Mouse (Mus musculus) induced T-regulatory cell, adult 2 months (primary cell): Measurements from ENCODE around the gene Cnnm1.
A peak's percentile ranks its signal among the peaks of the same experiment; 100 is the strongest.
"Not testable (repeated sequence)": the region's sequence is repeated elsewhere in the genome, so short reads cannot be mapped to it uniquely, and the experiment has no call there.

Experiments used
- DNase-seq: peaks from one replicate; pipeline ENCODE4 v3.0.0-alpha.2; 2012; ENCODE audit warnings: low read depth

The Cnnm1 gene

DNA sequence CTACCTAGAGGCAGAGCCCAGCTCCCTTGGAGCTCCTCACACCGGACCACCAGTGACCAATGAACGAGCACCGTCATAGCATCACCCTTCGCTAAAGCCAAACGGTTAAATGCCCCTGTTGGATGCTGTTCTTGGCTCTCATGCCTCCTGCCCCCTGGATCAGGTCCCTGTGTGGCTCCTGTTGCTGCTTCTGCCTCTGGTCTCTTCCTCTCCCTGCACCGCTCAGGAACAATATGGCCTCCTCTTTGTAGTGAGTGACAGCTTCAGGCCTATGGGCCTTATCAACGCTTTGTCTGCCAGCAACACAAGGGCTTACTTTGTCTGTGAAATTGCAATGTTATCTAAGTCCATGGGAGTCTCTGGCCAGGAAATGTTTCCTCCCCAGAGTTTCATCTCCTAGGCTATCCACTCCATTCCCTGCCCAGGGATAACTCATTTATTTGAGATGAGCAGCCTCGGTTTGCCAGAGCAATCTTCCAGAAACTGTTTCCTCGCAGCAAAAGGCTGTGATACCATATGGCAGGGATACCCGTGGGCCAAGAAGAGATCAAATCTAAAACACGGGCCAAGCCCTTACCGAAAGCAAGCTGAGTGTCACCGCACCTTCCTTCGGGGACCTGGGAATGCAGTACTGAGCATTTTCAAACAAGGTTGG, 25.5 kb downstream of the Cnnm1 start:
- DNase-seq, result no peak

DNA sequence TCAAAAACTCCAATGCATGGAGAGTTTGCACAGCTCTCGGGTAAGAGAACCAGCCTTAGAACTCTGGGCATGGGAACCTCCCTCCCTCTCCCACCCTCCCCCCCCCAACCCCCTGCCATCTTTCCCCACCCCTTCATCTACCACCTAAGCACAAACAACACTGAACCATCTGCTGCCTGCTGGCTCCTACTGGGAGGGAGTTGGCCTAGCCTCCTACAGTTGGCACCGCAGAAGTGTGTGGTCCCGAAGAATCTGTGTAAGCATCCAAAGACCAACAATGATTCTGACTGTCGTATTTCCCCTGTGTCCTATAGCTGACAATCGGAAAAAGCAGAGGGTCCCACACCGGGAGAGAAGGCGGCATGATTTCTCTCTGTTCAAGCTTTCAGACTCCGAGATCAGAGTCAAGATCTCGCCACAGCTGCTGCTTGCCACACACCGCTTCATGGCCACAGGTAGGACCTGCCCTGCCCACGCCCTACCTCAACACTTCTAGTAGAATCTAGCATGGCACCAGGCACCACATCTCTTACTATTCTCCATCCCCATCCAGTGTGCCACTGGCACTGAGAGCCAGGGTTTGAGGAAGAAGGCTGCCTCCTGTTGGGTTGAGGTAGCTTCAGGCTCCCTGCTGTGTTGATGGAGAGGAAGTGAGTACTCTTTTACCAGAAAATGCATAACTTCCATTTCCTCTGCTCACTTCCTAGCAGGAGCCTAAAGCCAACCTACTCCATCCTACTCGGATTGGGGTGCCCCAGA, 27.9 kb downstream of the Cnnm1 start:
- no peak for DNase-seq

DNA sequence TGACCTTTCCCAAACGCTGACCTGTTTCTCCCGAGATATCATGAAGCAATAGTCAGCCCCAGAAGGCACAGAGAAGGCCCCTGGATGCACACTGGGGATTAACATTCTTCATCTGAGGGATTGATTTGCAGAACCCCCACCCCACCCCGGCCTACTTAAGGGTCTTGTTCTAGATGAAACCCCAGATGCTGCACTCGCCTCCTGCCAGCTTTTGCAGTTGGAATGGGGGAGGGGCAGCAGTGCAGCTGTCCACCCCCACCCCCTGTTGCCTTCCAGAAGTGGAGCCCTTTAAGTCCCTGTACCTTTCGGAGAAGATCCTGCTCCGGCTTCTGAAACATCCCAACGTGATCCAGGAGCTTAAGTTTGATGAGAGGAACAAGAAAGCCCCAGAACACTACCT, 29.1 kb downstream of the Cnnm1 start:
- DNase-seq, result no peak

DNA sequence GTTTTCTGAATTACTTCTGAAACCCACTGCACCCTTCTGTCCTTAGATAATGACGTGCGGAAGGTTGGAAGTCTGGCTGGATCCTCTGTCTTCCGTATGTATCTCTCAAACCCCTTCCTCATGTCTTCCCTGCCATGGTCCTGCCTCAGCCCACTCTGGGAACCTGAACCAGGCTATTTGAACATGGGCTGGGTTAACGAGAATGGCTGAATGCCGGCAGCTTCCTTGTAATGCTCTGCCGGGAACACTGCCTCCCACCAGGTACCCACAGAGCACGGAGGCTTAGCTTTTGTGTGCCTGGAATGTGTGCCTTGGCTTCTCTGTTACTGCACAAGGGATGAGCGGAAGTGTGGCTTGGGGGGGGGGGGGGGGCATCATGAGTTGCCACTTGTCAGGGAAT, 32.1 kb downstream of the Cnnm1 start:
- DNase-seq, result no peak

DNA sequence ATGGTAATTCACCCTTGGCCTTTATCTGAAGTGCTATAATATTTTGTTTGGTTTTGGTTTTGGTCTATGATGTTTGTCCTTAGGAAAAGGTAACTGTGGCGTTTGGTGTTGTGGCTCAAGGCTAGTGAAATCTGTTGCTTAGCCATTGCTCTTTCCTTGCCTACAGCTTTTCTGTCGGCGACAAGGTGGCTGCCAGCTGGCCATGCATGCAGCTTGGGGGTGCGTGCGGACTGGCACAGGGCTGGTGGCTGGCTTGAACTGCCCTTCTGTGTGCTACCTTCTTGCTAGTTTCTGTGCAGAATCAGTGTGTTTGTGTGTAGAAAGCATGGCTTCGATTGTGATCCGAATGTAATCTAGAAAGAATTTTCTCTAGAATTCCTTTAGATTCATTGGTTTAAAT, 32.5 kb downstream of the Cnnm1 start:
- no peak for DNase-seq

DNA sequence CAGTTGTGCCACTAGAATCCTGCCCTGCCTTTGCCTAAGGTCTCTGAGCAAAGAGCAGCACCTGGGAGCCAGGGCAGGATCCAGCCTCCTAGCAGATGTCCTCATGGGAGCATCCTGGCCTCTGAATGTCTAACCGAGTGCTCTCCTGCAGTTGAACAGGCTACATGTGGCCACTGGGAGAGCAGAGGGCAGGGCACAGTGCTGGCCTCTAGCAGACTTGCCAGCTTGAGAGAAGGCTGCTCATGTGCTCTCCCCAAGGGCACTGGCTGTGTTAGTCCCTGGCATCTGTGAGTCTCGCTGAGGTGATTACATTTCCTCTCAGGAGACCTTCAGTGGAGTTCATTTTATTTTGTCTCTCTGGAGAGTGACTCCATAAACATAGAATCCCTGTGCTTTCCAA, 35.4 kb downstream of the Cnnm1 start:
- DNase-seq, result no peak

DNA sequence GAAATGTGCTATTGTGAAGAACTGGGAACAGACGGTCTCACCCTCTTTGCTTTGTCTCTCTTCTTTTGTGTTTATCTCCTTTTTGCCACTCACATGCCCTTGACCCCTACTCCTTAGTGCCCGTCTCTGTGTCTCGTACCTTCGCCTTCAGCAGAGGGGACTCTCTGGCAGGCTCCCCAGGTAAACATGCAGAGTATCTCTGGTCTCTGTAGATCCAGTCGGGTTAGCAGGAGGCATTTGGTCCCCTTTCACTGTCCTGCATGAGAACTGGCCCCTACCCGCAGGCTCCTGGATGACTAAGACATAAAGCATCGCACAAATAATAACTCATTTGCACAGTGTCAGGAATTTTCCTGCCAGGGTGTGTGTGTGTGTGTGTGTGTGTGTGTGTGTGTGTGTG, 35.8 kb downstream of the Cnnm1 start:
- DNase-seq, result no peak

DNA sequence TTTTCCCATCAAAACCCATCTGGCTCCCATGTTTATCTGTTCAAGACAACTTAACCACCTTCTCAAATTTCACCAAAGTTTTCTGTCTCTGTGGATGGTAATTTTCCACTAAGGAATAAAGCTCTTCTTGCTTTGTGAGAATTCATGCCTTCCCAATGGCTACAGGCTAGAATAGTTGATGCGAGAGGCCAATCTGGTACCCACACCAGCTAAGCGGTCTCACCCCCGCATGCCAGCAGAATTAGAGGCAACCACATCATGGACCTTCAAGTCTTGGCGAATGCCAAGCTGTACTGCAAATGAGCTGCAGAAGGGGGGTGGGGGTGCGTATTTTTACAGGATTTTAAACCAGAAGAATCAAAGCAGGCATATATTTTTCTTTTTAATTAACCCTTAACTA, 37.2 kb downstream of the Cnnm1 start:
- DNase-seq, result no peak

DNA sequence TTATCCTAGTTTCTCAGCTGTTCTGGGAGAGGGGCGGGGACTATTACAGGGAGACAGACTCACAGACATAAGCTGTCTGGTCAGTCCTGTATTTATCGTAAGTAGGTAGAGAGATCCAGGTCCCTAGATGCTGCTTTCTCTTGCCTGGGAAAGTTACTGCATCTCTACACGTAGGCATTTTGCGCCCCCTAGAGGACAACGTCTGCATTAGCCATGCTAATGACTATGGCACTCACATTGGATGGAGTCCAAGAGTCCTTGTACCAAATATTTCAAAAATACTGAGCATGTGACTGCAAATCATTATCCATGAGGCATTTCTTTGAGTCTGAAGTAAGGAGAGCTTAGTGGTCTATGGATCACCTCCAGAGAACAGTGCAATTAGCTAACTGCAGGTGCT, 38.7 kb downstream of the Cnnm1 start:
- DNase-seq, result peak; percentile 67

DNA sequence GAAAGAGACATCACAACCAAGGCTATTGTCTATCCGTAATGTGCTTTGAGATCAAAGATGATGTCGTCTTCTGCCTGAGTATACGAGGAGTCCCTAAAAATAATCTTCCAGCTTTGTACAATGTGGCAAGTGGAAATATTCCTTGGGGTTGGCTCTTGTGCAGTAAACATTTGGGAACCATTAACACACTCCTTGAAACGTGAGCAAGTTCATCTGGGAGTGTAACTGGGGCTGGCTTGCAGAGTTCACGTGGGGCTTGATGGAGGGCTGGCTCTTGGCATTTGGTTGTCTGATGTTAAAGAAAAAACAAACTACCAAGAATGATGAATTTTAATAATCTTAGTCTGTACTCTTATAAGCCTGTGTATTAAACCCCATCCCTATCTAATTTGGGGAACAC, 39.2 kb downstream of the Cnnm1 start:
- DNase-seq, result no peak

DNA sequence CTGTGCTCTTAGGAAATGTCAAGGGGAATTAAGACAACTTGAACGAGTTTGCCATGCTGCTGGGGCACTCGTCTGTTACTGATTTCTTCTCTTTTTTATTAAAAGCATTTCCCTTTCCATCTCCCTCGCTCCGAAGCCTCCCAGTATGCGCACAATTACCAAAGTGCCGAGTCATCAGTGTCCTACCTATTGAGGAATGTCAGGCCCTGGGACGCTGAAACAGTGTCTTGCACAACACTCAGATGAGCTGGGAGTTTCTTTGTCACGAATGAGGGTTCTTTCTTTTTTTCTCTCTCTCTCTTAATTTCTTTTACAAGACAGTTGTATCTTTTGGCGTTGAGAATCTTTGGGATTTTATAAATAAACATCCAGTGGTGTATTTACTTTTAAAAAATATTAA, 40.3 kb downstream of the Cnnm1 start:
- no peak for DNase-seq

DNA sequence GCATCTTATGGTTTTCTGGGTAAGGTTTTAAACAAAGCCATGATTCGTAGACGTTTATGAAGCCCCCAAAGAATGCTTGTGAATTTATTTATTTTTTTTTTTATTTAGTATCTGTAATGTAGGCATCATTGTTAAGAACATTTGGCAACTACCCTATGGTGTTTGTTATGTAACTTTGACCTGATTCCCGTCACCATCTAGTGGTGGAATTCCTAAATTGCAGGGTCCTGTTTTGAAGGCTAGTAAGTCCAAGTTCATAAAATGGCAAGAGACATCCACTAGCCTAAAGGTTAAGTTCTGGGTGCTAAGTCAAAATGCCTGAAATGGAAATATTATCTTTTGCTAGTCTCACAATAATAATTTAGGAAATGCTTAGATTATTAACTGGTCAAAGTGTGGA, 47.2 kb downstream of the Cnnm1 start:
- peak; percentile 48 for DNase-seq

DNA sequence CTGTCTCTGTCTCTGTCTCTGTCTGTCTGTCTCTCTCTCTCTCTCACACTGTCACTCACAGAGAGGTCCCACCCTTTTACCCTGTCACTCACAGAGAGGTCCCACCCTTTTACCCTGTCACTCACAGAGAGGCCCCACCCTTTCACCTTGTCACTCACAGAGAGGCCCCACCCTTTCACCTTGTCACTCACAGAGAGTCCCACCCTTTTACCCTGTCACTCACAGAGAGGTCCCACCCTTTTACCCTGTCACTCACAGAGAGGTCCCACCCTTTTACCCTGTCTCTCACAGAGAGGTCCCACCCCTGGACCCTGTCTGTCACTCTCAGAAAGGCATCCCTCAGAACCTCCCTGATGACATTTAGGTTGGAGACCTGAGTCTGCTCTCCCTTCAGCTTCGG, 53.1 kb downstream of the Cnnm1 start:
- not testable (repeated sequence) for DNase-seq

DNA sequence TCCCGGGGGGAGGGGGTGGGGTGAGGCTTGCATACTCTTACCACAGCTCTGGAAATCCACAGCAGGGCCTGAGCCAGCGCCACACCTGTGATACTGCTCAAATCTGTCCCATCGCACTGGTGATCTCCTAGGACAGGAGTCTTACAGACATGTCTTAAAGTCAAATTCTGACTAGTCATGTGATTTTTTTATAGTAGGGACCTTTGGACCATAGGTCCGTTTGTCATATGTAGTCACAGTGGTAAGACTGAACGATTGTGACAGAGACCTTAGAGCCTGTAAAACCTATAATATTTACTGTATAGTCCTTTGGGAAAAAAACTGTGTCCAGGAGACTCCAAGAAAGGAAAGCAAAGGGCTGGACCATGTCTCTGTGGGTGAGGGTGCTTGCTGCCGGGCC, 53.6 kb downstream of the Cnnm1 start:
- DNase-seq, result no peak

DNA sequence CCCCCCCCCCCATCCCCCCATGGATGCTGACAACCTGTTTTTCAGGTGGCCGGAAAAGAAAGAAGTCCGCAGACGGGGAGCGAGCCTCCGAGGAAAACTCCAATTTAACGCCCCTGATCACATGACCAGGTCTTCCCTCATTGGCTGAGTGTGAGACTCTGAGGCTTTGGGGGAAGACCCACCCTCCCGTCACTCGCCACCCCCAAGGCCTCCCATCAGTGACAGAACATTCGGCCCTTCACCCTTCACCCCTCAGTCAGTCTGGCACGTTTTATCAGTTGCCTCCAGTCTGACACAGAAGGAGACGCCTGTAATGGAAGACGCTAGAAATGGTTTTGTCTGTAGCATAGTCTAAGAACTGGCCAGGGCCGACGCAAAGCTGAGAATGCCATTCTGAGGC, 54.7 kb downstream of the Cnnm1 start:
- DNase-seq, result no peak

DNA sequence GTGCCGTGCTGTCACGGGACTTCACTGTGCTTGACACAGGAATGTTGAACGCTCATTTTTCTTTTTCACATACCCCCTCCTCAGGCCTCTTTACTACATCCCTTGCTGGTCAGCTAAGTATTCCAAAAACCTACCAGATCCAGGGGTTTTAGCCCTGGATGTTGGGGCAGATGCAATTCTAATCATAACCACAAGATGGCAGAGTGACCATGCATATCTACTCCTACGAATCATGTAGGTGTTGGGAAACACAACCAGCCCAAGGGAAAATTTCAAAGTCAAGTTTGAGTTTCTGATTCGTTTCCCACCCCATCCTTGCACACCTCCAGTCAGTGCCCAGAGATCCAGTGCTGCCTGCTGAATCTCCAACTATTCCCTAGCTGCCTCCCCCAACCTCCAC, 55.6 kb downstream of the Cnnm1 start:
- peak; percentile 79 for DNase-seq

DNA sequence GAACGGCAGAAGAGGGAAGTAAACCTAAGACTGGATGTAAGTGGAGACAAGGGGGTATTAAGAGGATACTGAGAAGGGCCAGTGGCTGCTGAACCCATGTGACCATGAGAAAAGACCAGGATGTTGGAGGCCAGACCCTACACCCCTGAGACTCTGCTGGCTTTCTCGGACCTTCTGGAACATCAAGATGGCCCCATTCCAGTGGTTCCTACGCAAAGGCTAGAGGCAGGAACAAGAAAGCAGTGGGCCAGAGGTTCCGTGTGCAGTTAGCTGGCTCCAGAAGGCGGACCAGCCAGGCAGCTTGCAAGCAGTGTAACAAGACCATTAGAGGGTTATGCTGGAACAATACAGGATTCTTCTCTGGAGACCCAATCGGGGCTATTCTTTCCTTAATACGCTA, 57.2 kb downstream of the Cnnm1 start:
- no peak for DNase-seq

DNA sequence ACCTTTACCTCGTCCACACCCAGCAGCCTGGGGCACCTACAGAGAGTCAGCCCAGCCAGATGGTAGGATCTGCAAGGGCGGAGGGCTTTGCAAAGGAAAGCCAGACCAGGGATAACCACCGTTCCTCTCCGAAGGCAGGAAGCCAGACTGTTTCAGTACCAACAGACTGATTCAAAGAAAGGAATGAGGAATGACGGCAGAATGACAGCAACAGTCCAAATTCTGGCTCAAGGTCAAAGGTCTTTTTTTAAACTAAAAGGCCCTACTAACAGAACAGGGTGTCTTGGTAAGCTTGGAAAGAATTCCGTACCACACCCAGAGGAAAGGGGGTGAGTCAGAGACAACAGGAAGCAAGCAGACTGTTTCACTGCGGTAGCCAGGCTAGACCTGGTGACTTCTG, 58.6 kb downstream of the Cnnm1 start:
- DNase-seq, result no peak

DNA sequence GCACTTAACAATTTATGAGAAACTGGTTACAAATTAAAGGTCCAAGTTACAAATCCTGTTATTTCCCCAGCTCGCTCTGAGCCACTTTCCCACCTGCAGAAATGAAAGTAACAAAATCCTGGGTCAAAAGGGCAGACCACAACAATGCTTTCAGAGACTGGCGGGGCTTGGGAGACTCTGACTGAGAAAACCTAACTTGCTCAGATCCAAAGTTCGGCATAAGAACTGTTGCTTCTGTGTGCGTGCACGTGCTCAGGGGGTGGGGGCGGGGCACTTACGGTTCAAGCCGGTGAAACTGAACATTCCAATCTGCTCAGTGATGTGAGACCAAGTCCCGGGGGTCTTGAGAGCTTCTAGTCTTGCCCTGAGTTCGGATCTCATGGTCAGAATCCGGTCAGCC, 62.4 kb downstream of the Cnnm1 start:
- no peak for DNase-seq

DNA sequence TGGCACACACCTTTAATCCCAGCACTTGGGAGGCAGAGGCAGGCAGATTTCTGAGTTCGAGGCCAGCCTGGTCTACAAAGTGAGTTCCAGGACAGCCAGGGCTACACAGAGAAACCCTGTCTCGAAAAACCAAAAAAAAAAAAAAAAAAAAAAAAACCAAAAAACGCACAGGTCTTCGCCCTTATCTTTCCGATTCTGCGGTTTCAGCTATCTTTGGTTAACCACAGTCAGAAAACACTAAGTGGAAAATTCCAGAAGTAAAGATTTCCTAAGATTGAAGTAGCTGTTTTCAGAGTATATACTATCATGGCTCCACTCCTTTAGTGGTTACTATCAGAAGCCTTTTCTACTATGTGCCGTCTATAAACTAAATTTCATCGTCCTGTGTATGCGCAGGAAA, 63.4 kb downstream of the Cnnm1 start:
- not testable (repeated sequence) for DNase-seq

DNA sequence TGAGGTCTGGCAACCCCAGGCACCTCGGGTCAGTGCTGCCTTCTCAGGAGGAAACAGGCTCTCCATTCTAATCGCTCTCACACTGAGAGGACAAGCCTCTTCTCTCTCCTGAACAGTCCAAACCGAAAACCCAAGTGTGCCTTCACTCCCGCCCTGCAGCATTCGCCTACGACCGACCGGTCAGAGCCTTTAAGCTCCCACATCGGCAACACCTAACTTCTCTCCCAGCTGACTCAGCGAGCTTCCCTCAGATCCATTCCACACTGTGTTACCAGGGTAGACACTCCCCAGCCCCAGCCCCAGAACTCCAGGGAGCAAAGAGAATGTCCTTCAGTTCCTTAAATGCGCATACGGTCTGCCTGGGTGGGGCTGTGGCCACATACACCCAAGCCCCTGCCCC, 65.2 kb downstream of the Cnnm1 start:
- DNase-seq, result no peak

DNA sequence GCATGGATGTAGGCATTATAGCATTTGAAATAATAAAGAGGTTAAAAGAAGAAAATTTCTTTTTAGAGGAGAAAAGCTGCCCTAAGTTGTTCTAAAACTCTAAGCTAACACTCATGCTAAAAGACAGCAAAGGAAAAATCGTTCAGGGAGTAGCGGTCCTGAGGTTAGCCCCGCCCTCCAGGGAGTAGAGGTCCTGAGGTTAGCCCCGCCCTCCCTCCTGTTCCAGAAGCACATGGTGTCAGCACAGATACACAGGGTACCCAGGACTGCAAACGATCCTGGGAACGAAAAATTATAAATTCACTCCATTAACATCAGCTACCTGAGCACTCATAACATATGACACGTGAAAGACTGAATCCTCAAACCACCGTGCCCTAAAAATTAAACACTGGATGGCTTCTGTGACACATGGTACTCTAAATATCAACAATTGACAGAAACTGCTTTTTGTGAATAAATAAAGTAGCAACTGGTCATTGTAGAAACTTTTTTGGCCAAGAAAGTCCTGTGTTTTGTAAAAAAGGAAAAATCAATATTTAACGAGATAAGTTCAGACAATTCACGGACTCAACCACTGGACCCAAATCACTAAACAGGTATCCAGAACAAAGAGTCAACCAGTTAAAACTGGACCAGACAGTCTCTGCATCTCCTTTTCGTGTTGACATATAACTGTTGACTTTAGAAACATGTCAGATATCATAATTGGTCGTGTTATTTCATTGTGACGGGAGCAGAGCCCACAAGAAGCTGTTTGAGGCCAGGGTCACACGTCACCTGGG, 70.4 kb downstream of the Cnnm1 start:
- no peak for DNase-seq
